Mouse (Mus musculus): ENCODE results near the gene Faap20.

DNA sequence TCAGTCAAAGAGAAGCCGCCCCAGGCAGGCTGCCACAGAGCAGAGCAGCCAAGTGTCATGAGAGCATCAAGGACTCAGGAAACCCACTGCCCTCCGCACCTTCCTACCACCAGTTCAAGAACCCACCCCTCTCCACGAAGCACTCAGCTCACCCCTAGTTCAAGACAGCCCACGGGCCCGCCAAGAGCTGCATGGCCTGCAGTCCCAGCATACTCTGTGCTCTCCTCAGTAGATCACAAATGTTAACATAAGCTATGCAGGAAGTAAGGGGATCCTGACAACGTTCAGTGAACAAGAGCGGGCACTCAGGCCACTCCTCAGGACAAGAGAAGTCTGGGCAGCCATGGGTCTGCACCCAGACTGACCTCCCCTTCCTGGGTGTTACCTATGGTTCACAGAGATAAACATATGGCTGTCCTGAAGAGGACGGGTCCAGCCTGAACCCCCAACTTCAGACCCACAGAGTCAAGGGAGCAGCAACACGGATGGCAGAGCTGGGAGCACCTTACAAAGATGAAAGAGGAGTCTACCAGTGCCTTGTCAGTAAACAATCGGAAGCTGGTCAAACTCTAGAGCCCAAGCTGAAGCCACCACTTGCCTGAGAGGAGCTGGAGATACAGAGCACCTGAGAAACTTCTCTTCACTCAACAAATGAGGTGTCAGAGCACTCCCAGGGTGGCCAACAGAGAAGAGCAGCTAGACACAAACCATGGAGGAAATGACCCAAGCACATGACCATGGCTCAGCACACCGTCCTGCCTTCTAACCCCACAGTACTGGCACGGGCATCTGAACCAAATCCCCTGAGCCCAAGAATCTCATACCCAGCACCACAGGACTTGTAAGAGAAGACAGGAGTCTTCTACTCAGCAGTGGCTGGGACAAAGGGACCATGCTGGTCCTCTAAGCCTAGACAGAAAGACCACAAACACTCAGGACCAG lies 30.1 kb upstream of the Faap20 start:
- TF ChIP-seq GATA1 (IDR thresholded peaks at IDR 0.05; ENCODE audit: low read length) (no peak), TAL1 (IDR thresholded peaks at IDR 0.05; ENCODE audit: low read length) (no peak)
